Mouse (Mus musculus) heart, adult 2 months (tissue): ENCODE data around the gene Zfp385a. TPM values are rescaled to one million over a fixed set of nuclear protein-coding genes. Genes with fewer than 3 reads are reported as not detected.

Experiments
- DNase-seq, 2 experiments: peaks; one replicate each; pipeline ENCODE4 v3.0.0; 2021
- H3K27ac ChIP-seq: fragments of 200-600 bp; 2 replicates; pipeline ENCODE4 v1.8.1; 2022
- H3K27me3 ChIP-seq: fragments of 200-500 bp; 2 replicates; pipeline ENCODE4 v1.6.1; 2012; ENCODE audit warnings: mild to moderate bottlenecking, low read length, inconsistent platforms, mixed read lengths; ENCODE audit not compliant: control insufficient read depth, insufficient read depth
- H3K36me3 ChIP-seq: fragments of 200-500 bp; 2 replicates; pipeline ENCODE4 v1.6.1; 2012; ENCODE audit warnings: low read length, inconsistent platforms; ENCODE audit not compliant: control insufficient read depth, insufficient read depth
- H3K4me1 ChIP-seq: fragments of 200-500 bp; 2 replicates; pipeline ENCODE4 v1.6.1; 2011; ENCODE audit warnings: low read length; ENCODE audit not compliant: control insufficient read depth, insufficient read depth
- H3K4me3 ChIP-seq: fragments of 200-600 bp; 2 replicates; pipeline ENCODE4 v1.8.1; 2022
- H3K79me2 ChIP-seq: fragments of 200-500 bp; replicated peaks from 2 replicates; pipeline ENCODE4 v1.6.1; 2012; ENCODE audit warnings: mild to moderate bottlenecking, inconsistent platforms, low read length, moderate library complexity, mixed read lengths; ENCODE audit not compliant: control insufficient read depth, insufficient read depth
- H3K9ac ChIP-seq: fragments of 200-500 bp; 2 replicates; pipeline ENCODE4 v1.6.1; 2012; ENCODE audit warnings: low read depth, mild to moderate bottlenecking, control low read depth, inconsistent platforms, low read length, mixed read lengths
- CTCF ChIP-seq: fragments of 200-600 bp; IDR thresholded peaks from 2 replicates; pipeline ENCODE4 v1.8.1; 2022; ENCODE audit warnings: antibody characterized with exemption, mild to moderate bottlenecking, moderate library complexity
- EP300 ChIP-seq: fragments of 200-500 bp; IDR thresholded peaks from 2 replicates; pipeline ENCODE4 v1.6.1; 2011; ENCODE audit warnings: low read depth, low read length, control low read depth; ENCODE audit not compliant: insufficient read depth
- POLR2A ChIP-seq: fragments of 200-500 bp; IDR thresholded peaks from 2 replicates; pipeline ENCODE4 v1.6.1; 2011; ENCODE audit warnings: mild to moderate bottlenecking, low read depth, low read length, control low read depth; ENCODE audit not compliant: insufficient read depth
- WGBS: fragments of 180-500 bp; shearing (Covaris S2); methylation state at CpG from one replicate; pipeline ENCODE4 v1.1.7; 2018; 5-methylcytosine and 5-hydroxymethylcytosine counted together
- intact Hi-C: fragments of 180-260 bp; cut with DNase I; formaldehyde crosslinking; loops from one replicate; pipeline ENCODE4 v1.15.1; 2025
- long read RNA-seq: library from polyadenylated mRNA; stranded (forward); transcript quantifications from one replicate; pipeline ENCODE4 v2.0.0, GENCODE M21; 2021
- polyA plus RNA-seq: library from polyadenylated mRNA; depleted of rRNA; stranded (reverse); fragments of >200 nt; gene quantifications from 2 replicates; pipeline ENCODE4 v1.2.3, GENCODE M21; 2012; rRNA removed
- total RNA-seq, 2 experiments: library from RNA; stranded (reverse); gene quantifications; 2 replicates each; pipeline ENCODE4 v1.2.3; 2021

Gene Zfp385a
- total RNA-seq (10 to 100 TPM; 10.1 to 10.4 TPM), polyA plus RNA-seq (7.3 and 12.0 TPM in 2 replicates)
- long read RNA-seq = 0 reads

- peak in 1 of 2 experiments; percentile 60 for DNase-seq
- no peak for TF ChIP-seq POLR2A
- TF ChIP-seq CTCF = 0 out of 2 replicates have a peak, but pooled peaks have one; percentile 10
- no peak within 1 kb of the TSS for H3K27ac ChIP-seq
- H3K79me2 ChIP-seq = no peaks in the 10 kb centered on the region
- H3K4me1 ChIP-seq = no peaks in the 10 kb centered on the region
- H3K4me3 ChIP-seq = peak within 1 kb of the TSS; percentile 39
- H3K36me3 ChIP-seq = peaks cover 4% of the 10 kb centered on the region; the same call in 1 of the 2 replicates
- H3K27me3 ChIP-seq = no peaks in the 10 kb centered on the region; the same call in 1 of the 2 replicates
- H3K9ac ChIP-seq = peak within 1 kb of the TSS; percentile 34
- WGBS = 1% methylated on average over 26 of the region's 26 CpGs
- intact Hi-C loops = no loop called here
Observed at GRCm38 (mm10) chr15:103339961-103340337, at the start of gene Zfp385a. Gene Zfp385a, minus strand, starts transcription at chr15:103340093.

DNA sequence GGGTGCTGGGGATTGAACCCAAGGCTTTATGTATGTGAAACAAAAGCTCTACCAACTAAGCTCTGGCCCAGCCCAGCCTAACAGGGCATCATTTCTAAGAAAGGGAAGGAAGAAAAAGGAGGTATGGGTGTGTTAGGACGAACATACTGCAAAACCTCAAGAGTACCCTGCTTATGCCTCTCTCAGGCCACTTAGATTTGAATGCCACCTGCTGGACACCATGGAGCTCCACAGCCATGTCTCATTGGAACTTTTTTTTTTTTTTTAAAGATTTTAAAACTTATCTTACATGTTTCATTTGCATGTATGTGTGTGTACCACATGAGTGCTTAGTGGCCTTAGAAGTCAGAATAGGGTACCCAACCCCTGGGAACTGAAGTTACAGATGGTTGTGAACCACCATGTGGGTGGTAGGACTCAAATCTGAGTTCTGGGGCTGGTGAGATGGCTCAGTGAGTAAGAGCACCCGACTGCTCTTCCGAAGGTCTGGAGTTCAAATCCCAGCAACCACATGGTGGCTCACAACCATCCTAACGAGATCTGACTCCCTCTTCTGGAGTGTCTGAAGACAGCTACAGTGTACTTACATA, 48.8 kb upstream of the Zfp385a start:
- Histone ChIP-seq H3K4me3 (no peak overlapping the region), H3K36me3 (peaks cover 3% of the 10 kb centered on the region; the same call in 1 of the 2 replicates), H3K27ac (no peak overlapping the region), H3K4me1 (peaks cover 7% of the 10 kb centered on the region), H3K9ac (no peak overlapping the region), H3K79me2 (no peaks in the 10 kb centered on the region), H3K27me3 (no peaks in the 10 kb centered on the region)
- no peak for DNase-seq
- WGBS = 35% methylated on average over 4 of the region's 4 CpGs
- no peak for TF ChIP-seq POLR2A
- peak; percentile 90 for TF ChIP-seq CTCF
- intact Hi-C loops = loop anchor here (1.0 kb wide), 2 partner anchors 22 to 41 kb away; partner anchors contain the start of gene Itga5

DNA sequence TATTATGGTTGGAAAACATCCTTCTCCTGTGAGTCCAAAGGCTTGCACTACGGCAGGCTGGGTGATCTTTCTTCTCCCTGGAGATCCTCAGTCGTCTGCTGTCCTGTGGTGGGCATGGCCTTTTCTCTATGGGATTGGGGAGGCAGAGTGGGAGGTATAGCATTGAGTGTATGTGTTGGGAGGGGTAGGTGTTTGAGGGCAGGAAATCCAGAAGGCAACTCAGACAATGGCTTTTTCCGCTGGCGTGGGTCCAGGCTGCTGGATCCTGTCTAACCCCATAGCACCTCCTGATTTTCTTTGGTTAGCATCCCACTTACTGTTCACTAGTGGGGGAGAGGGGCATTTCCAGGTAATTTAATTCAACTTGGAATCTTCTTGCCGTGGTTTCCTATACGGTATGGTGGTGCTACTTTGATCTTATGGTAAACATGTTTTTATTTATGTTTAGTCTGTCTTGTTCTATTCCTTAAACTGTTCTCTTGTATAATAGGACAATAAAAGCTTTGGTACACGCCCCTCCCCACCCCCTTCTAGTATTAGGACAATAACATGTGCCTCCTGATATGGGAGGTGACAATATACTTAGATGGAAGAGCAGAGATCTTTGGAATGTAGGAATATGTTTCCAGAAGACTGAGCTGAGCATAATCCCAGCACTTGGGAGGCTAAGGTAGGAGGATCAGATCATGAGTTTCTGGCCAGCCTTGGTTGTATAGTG, 44.0 kb upstream of the Zfp385a start:
- TF ChIP-seq POLR2A = no peak
- TF ChIP-seq EP300 = 0 out of 2 replicates have a peak, but pooled peaks have one; percentile 29
- no peak for TF ChIP-seq CTCF
- Histone ChIP-seq H3K9ac (peak overlapping the region; percentile 16; the same call in 1 of the 2 replicates), H3K4me1 (peaks cover 17% of the 10 kb centered on the region), H3K27ac (peak overlapping the region; percentile 74), H3K4me3 (no peak overlapping the region), H3K79me2 (no peaks in the 10 kb centered on the region), H3K27me3 (no peaks in the 10 kb centered on the region), H3K36me3 (peaks cover 3% of the 10 kb centered on the region; the same call in 1 of the 2 replicates)
- intact Hi-C loops = no loop called here
- peak; percentile 80 to 82 for DNase-seq
- 38% methylated on average over 7 of the region's 7 CpGs for WGBS

DNA sequence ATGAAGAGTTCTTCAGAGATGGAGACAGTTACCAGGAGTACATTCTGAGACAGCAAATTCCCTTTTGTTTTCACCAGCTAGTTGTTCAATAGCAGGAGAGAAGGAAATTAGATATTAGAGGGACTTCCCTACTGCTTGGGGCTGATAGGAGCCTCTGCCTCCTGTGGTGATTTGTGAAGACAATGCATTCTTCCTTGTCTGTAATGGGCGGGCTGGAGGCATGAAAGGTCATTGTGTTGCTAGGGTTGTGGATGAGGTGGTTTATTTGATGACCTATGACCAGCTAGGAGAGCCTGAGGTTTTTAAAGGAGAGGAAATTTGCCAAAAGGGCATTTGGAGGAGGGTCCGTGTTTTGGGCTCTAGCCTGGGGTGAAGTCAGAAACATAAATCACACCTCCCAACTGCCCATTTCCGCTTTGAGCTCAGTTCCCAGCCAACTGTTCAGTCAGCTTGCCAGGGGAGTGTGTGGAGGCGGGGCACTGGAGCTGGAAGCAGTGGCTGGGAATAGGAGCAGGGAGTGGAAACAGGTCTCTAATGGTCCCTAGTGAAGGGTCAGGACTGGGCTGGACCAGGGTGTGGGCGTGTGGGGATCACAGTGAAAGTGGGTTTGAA, 43.0 kb upstream of the Zfp385a start:
- DNase-seq = peak; percentile 78 to 83
- no peak for TF ChIP-seq CTCF
- 0 out of 2 replicates have a peak, but pooled peaks have one; percentile 33 for TF ChIP-seq EP300
- TF ChIP-seq POLR2A = no peak
- WGBS = 12% methylated on average over 5 of the region's 5 CpGs
- H3K27me3 ChIP-seq = no peaks in the 10 kb centered on the region
- H3K4me1 ChIP-seq = peaks cover 26% of the 10 kb centered on the region
- peak overlapping the region; percentile 74 for H3K27ac ChIP-seq
- no peak overlapping the region for H3K4me3 ChIP-seq
- intact Hi-C loops = no loop called here
- no peaks in the 10 kb centered on the region for H3K79me2 ChIP-seq
- H3K36me3 ChIP-seq = peaks cover 3% of the 10 kb centered on the region; the same call in 1 of the 2 replicates
- no peak overlapping the region for H3K9ac ChIP-seq

- Histone ChIP-seq H3K27ac (peak overlapping the region; percentile 74), H3K27me3 (no peaks in the 10 kb centered on the region), H3K79me2 (no peaks in the 10 kb centered on the region), H3K36me3 (peaks cover 3% of the 10 kb centered on the region; the same call in 1 of the 2 replicates), H3K9ac (no peak overlapping the region), H3K4me1 (peaks cover 32% of the 10 kb centered on the region), H3K4me3 (no peak overlapping the region)
- WGBS = 60% methylated on average over 2 of the region's 2 CpGs
- DNase-seq = no peak
- TF ChIP-seq EP300 (no peak), CTCF (no peak)
- intact Hi-C loops = no loop called here
Observed at GRCm38 (mm10) chr15:103382075-103382474, 42.2 kb upstream of the Zfp385a start.
